Mouse (Mus musculus) spleen, adult 2 months (tissue): ENCODE data around the gene Car6.

Experiments
- CTCF ChIP-seq: fragments of 200-500 bp; IDR thresholded peaks from 2 replicates; pipeline ENCODE4 v1.5.1; 2011; ENCODE audit warnings: mild to moderate bottlenecking, inconsistent platforms; ENCODE audit not compliant: insufficient read depth, insufficient read length, insufficient replicate concordance; ENCODE audit errors: extremely low read depth
- POLR2A ChIP-seq: fragments of 200-500 bp; IDR thresholded peaks from 2 replicates; pipeline ENCODE4 v1.6.1; 2011; ENCODE audit warnings: low read depth, low read length, inconsistent platforms

GRCm38 (mm10) chr4:150159458-150159857 lies 41.7 kb downstream of the Car6 start:
- TF ChIP-seq CTCF (no peak), POLR2A (no peak)
